Mouse (Mus musculus) adrenal gland, adult 2 months (tissue): ENCODE measurements around the gene Olfr1193. TPM values are rescaled to one million over a fixed set of nuclear protein-coding genes. Genes with fewer than 3 reads are reported as not detected.
"Not testable (repeated sequence)": the region's sequence is repeated elsewhere in the genome, so short reads cannot be mapped to it uniquely, and the experiment has no call there.

Experiments used
- DNase-seq: peaks from one replicate; pipeline ENCODE4 v3.0.0; 2021
- long read RNA-seq: library from polyadenylated mRNA; stranded (forward); transcript quantifications from one replicate; pipeline ENCODE4 v2.0.0, GENCODE M21; 2021
- polyA plus RNA-seq: library from polyadenylated mRNA; depleted of rRNA; stranded (reverse); fragments of >200 nt; gene quantifications from 2 replicates; pipeline ENCODE4 v1.2.3, GENCODE M21; 2012; rRNA removed
- total RNA-seq, 2 experiments: library from RNA; stranded (reverse); gene quantifications; 2 replicates each; pipeline ENCODE4 v1.2.3; 2021

Olfr1193 gene
- not detected for total RNA-seq
- not detected in 2 replicates for polyA plus RNA-seq
- long read RNA-seq = 0 reads

- DNase-seq = not testable (repeated sequence)
Measured at GRCm38 (mm10) chr2:88675328-88675727, at the start of gene Olfr1193. Olfr1193 (plus strand) TSS chr2:88675628.

- not testable (repeated sequence) for DNase-seq
Measured at GRCm38 (mm10) chr2:88640242-88640641, 35.2 kb upstream of the Olfr1193 start, which contains the start of gene Olfr1191-ps1. Olfr1191-ps1 (plus strand) TSS chr2:88640542.

DNA sequence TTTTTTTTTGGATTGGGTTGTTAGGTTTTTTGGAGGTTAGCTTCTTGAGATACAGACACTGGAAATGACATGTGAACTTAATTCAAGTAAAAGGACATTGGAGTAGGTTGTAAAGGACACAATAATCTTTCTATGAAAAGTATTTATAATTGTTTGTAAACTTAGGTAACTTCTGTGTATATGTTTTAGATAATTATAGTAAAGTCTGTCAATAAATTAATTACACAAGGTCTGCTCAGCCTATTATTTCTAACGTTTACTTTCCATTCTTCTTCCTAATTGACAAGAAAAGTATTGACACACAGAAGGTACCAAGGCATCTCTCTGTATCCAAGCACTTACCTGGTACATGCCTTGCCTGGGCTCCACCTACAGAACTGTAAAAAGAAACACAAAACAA is 27.2 kb upstream of the Olfr1193 start, which contains the start of gene Olfr1192-ps1:
Olfr1192-ps1 (plus strand) TSS at position 301 of the 400 bp plus-strand sequence.
- DNase-seq = no peak

DNA sequence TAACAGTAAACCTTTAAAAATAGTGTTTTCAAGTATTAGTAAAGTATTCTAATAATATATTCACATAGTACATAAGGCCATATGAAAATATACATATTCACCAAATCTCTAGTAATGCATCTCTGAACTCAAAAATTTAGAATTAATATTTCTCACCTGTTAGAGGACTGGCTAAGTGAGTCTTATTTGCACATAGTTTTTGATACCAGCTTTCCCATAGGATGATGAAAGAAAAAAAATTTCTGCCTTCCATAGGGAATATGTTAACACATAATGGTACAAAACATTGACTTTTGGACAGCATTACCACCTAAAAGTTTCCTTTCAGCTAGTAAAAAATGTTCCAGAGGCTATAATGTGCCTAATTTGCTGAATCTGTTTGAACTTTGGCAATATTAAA is 13.7 kb downstream of the Olfr1193 start, which contains the start of gene Olfr1195:
Olfr1195 (minus strand) TSS at position 101 of the 400 bp plus-strand sequence.
- DNase-seq = no peak

DNA sequence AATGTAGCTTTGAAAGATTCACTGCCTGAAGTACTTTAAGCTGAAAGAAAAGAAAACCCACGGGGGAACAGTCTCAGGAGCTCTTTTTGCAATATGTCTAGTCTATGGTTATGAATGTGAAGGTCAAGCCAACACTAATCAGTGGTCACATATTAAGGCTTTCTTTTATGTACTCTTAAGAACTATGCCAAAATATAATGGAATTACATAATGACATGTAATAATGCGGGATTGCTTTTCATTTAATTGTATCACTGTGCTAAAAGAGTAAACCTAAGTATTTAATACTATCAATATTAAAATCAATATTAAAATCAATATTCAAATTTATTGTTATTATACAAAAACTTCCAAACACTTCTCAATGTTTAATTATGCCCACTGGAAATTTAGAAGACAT is 29.1 kb downstream of the Olfr1193 start, which contains the start of gene Olfr1196:
Olfr1196 (minus strand) TSS at position 101 of the 400 bp plus-strand sequence.
- DNase-seq = no peak

Other genes with a start within 250 kb of the Olfr1193 start
- not detected for gene Olfr1181, start 249.5 kb upstream of the Olfr1193 start, total RNA-seq
- gene Olfr1181, start 249.5 kb upstream of the Olfr1193 start, polyA plus RNA-seq = not detected in 2 replicates
- not detected for gene Gm13757, start 226.5 kb upstream of the Olfr1193 start, total RNA-seq
- not detected in 2 replicates for gene Gm13757, start 226.5 kb upstream of the Olfr1193 start, polyA plus RNA-seq
- not detected for gene Olfr1183, start 220.8 kb upstream of the Olfr1193 start, total RNA-seq
- gene Olfr1183, start 220.8 kb upstream of the Olfr1193 start, polyA plus RNA-seq = not detected in 2 replicates
- not detected for gene Olfr1184, start 192.0 kb upstream of the Olfr1193 start, total RNA-seq
- not detected in 2 replicates for gene Olfr1184, start 192.0 kb upstream of the Olfr1193 start, polyA plus RNA-seq
- gene Olfr1185-ps1, start 182.3 kb upstream of the Olfr1193 start, total RNA-seq = not detected
- gene Olfr1185-ps1, start 182.3 kb upstream of the Olfr1193 start, polyA plus RNA-seq = not detected in 2 replicates
- not detected for gene Olfr1186, start 157.1 kb upstream of the Olfr1193 start, total RNA-seq
- not detected in 2 replicates for gene Olfr1186, start 157.1 kb upstream of the Olfr1193 start, polyA plus RNA-seq
- gene Olfr1188, start 118.7 kb upstream of the Olfr1193 start, total RNA-seq = not detected
- not detected in 2 replicates for gene Olfr1188, start 118.7 kb upstream of the Olfr1193 start, polyA plus RNA-seq
- not detected for gene Olfr1189, start 89.2 kb upstream of the Olfr1193 start, total RNA-seq
- gene Olfr1189, start 89.2 kb upstream of the Olfr1193 start, polyA plus RNA-seq = not detected in 2 replicates
- under 1 TPM in 1 of 2 experiments, not detected in 1; 0.06 TPM for gene Olfr1191-ps1, start 35.1 kb upstream of the Olfr1193 start, total RNA-seq
- gene Olfr1191-ps1, start 35.1 kb upstream of the Olfr1193 start, polyA plus RNA-seq = not detected in 2 replicates
- gene Olfr1192-ps1, start 27.1 kb upstream of the Olfr1193 start, total RNA-seq = not detected
- gene Olfr1192-ps1, start 27.1 kb upstream of the Olfr1193 start, polyA plus RNA-seq = not detected in 2 replicates
- not detected for gene Olfr1195, start 13.6 kb downstream of the Olfr1193 start, total RNA-seq
- not detected in 2 replicates for gene Olfr1195, start 13.6 kb downstream of the Olfr1193 start, polyA plus RNA-seq
- gene Olfr1196, start 29.0 kb downstream of the Olfr1193 start, total RNA-seq = not detected
- not detected in 2 replicates for gene Olfr1196, start 29.0 kb downstream of the Olfr1193 start, polyA plus RNA-seq
- gene Olfr1197, start 56.7 kb downstream of the Olfr1193 start, total RNA-seq = not detected
- not detected in 2 replicates for gene Olfr1197, start 56.7 kb downstream of the Olfr1193 start, polyA plus RNA-seq
- not detected for gene Olfr1198, start 75.7 kb downstream of the Olfr1193 start, total RNA-seq
- not detected in 2 replicates for gene Olfr1198, start 75.7 kb downstream of the Olfr1193 start, polyA plus RNA-seq
- gene Olfr1199, start 84.8 kb downstream of the Olfr1193 start, total RNA-seq = not detected
- not detected in 2 replicates for gene Olfr1199, start 84.8 kb downstream of the Olfr1193 start, polyA plus RNA-seq
- gene Olfr1200, start 94.9 kb downstream of the Olfr1193 start, total RNA-seq = not detected
- not detected in 2 replicates for gene Olfr1200, start 94.9 kb downstream of the Olfr1193 start, polyA plus RNA-seq
- gene Olfr1201, start 117.4 kb downstream of the Olfr1193 start, total RNA-seq = not detected
- not detected in 2 replicates for gene Olfr1201, start 117.4 kb downstream of the Olfr1193 start, polyA plus RNA-seq
- not detected for gene Olfr1202, start 138.9 kb downstream of the Olfr1193 start, total RNA-seq
- not detected in 2 replicates for gene Olfr1202, start 138.9 kb downstream of the Olfr1193 start, polyA plus RNA-seq
- not detected for gene Olfr1205, start 154.1 kb downstream of the Olfr1193 start, total RNA-seq
- not detected in 2 replicates for gene Olfr1205, start 154.1 kb downstream of the Olfr1193 start, polyA plus RNA-seq
- not detected for gene Olfr1204, start 173.7 kb downstream of the Olfr1193 start, total RNA-seq
- gene Olfr1204, start 173.7 kb downstream of the Olfr1193 start, polyA plus RNA-seq = not detected in 2 replicates
- gene Olfr1206, start 187.6 kb downstream of the Olfr1193 start, total RNA-seq = not detected
- not detected in 2 replicates for gene Olfr1206, start 187.6 kb downstream of the Olfr1193 start, polyA plus RNA-seq
- gene Olfr1208, start 226.7 kb downstream of the Olfr1193 start, total RNA-seq = not detected
- gene Olfr1208, start 226.7 kb downstream of the Olfr1193 start, polyA plus RNA-seq = not detected in 2 replicates
- gene Olfr1209, start 239.5 kb downstream of the Olfr1193 start, total RNA-seq = not detected
- not detected in 2 replicates for gene Olfr1209, start 239.5 kb downstream of the Olfr1193 start, polyA plus RNA-seq